Mouse (Mus musculus): Measurements from ENCODE around the gene Sat2.

The Sat2 gene

DNA sequence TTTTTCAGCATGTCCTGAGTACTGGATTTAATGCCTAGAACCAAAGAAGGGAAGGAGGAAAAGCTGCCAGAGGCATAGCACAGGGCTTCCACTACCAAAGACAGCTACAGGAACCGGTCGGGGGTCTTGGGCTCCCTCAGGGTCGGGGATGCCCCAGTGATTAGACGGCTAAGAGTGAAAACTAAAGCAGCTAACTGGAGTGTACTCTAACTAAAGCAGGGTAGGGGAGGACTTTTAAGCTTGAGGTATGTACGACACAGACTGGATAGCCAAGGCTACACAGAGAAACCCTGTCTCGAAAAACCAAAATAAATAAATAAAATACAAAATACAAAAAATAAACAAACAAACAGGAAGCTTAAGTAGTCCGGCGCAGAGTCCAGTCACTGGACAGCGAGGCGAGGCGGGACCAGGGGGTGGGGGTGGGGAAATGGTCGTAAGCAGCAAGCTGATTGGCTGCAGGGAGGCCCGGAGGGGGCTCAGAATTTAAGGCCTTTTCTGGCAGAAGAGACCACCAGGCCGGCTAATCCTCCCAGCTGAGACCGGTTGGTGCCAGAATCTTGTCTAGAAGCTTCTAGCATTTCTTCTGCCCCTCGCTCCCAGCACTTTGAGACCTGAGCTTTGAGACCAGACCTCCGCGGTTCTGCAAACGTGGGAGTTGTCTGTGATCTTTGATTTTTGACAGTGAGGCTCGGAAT lies at the start of gene Sat2:
TSS of gene Sat2 (plus strand) at position 454 of the 698 bp plus-strand sequence.
- DNase-seq, result peak; percentile 98

DNA sequence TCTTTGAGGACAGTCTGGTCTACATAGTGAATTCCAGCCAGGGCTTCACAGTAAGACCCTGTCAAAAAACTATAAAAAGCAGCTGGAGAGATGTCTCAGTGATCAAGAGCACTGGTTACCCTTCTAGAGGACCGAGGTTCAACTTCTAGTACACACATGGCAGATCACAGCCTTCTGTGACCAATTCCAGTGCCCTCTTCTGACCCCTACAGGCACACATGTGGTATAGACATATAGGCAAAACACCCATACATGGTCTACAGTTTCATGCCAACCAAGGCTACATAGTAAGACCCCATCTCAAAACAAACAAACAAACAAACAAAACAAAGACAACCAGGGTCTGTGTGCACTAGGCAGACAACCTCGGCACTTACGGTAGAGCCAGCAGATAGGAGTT lies 46.6 kb upstream of the Sat2 start:
- peak; percentile 85 for DNase-seq

DNA sequence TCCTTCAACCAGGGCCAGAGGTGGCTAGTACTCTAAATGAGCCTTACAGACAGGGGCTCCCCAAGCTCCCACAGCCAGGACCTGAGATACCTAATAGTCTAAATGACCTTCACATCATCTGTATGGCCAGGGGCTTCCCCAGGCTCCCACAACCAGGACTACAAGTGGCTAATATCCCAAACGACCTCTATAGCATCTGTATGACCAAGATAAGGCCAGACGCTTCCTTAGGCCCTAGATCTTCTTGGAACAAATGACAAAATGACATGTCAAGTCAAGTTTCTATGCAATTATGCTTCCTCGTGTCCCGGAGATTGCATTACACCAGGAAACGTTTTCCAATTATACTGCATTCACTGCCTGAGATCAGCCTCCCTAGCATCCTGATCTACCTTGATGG lies 45.5 kb upstream of the Sat2 start:
- DNase-seq, result no peak

DNA sequence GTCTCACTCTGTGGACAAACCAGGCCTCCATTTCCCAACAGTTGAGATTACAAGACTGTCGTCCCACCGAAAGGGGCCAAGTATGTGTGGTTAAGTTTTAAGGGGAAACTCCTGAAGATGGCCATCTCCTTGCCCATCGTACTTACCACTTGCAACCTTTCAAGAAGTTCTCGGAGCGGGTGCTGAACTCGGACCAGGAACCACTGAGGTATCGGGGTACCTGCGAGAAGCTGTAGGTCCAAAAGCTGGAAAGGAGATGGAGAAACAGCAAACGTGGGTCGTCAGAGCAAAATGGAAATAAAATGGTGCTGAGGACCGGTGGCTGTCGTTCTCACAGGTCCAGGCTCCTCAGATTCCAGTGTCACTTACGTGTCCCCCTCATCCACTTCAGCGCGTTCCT lies 43.5 kb upstream of the Sat2 start:
- DNase-seq, result peak; percentile 91

DNA sequence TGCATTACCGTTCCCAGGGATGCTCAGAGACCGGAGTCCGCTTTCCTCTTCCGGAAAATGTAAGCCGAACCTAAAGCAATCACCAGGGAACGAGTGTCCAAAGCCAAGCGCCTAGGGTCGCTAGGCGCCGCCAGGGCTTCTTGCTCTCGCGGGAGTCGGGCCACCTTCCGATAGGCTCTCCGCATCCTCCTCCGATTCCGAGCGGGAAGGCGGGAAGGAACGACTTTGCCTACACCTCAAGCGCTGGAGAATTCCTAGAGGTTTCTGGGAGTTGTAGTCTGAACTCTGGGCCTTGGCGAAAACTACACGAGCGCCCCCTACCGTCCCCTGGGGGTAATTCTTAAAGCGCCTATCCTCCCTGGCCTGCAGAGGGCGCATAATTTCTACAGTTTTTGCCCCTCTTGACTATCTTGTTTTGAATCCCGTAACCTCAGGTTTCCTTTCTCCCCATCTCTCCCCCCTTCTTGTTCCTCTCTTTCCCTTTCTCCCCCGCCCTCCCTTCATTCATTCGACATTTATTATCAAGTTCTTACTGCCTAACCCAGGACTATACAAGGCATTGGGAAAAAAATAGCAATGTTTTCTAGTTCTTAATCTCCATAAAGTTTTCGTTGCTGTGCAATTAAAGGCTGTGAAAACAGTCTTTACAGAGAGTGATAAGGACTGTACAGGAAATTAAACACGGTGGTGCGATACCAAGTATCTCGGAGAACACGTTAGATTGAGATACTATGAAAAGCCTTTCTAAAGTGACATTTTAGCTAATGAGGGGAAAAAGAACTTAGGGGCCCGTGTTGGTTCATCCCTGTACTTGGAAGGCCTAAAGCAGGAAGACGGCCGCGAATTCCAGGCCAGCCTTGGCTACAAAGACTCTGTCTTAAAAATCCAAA lies 42.5 kb upstream of the Sat2 start:
- peak; percentile 100 for DNase-seq

DNA sequence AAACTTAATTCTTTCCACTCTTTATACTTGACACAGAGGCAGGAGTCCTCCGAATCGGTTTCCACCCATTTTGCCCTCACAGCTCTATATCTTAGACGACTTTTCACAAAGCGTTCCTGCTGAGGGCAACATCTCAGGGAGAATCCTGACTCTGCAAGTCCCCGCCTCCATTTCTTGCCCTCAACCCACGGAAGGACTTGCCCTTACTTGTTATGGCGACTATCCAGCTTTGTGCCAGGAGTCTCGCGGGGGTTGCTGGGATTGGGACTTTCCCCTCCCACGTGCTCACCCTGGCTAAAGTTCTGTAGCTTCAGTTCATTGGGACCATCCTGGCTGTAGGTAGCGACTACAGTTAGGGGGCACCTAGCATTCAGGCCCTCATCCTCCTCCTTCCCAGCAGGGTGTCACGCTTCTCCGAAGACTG lies 41.7 kb upstream of the Sat2 start, which contains the start of the genes Wrap53 and Trp53:
TSS of gene Wrap53 (minus strand) at position 165 of the 424 bp plus-strand sequence.
TSS of gene Trp53 (plus strand) at position 269 of the 424 bp plus-strand sequence.
- peak; percentile 99 for DNase-seq

DNA sequence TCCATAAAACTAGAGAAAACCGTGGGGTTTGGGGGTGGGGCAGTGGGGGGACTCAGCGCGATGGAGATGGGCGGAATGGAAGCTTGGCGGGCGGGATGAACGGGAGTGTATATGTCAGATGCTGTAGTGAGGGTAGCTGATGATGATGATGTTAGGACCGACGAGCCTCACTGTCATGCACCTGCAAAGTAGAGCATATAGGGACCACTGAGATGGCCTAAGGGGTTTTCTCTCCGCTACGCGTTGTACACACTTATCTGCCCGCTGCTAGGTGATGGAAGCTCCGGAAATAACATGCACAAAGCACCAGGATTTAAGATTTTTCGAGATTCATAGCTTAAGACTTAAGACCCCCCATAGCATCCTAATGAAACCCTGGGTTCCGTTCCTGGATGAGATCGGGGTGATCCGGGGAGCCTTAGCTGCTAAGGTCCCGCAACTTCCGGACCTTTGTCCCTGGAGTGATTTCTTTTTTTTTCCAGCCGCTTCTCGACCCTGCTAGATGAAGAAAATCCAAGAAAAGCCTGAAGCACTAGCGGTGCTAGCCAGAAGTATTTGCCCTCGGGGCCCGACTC lies 41.2 kb upstream of the Sat2 start:
- no peak for DNase-seq

DNA sequence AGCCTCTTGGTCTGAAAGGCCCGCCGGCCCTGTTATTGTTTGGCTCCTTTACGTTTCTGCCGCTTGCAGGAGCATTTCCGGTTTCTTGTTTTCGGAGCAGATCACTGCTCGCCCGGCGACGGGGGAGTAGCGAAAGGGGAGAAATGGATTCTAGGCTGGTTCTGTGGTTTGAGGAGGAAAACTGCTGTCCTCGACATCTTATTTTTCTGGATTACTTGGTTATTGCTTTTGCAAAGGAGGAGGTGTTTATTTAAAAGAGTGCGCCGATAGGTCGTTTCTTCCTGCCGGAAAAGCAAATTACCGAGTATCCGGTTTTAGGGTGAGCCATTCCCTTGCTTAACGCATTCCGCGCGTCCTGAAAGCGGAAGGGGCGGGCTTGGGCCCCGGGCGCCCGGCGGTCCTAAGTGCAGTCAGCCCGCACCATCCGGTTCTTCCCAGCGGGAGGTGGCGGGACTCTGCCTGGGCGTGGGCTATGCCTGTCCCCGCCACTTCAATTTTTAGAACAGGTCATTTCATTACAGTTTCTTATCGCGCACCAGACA lies 40.6 kb upstream of the Sat2 start:
- DNase-seq, result peak; percentile 99

DNA sequence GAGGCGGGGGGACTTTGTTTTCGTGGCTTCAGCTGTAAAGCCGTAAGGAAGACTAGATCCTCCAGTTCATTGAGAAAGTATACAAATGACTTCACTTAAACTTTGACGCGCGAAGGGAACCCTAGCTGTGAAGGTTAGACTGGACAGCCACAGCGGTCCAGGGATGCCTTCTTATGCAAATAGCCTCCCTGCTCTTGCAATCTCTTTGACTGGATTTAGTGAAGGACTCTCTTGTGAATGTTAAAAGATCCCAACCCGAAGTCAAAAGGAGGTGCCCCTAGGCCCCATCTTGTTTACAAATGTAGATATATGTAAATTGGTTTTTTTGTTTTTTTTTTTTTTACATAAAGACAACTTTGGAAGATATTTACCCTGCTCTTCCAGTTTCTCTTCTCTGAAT lies 40.0 kb upstream of the Sat2 start:
- no peak for DNase-seq

DNA sequence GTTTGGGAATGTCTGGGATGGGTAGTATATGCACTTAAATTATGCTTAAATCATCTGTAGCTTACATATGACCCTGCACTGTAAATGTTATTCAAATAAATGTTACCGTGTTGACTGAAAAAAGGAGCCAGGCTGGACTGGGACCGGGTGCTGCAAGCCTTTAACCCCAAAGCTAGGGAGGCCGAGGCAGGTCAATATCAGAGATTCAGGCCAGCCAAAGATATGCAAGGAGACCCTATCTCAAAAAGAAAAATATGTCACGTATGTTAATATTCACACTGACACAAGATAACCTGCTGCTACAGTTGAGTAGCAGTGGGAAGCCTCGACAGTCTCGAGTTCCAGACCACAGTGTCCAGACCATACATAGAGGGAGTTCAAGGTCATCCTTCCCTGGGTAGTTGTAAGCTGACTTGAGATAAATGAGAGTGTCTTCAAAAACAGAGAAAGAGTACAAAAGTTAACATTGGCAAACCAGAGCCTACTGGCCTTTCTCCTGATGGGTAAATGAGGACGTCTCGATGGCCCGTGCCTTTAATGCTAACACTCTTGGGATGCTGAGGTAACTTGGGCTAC lies 39.5 kb upstream of the Sat2 start:
- DNase-seq, result peak; percentile 81

DNA sequence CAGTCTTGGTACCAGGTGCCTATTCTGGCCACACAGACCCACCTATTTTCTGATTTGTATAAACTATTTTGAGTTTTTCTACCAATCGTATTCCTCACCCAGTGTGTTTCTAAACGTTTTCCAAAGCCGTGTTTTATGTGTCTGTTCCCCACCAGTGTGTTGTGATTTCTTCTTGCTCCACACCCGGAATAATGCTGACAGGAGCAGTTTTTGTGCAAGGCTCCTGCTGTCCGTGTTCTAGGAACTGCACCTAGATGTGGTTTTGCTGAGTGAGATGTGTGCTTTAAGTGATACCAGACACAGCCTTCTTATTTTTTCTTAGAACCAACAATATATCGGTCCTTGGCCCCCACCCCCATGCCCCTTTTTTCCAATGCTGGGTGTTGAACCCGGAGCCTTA lies 37.8 kb upstream of the Sat2 start:
- DNase-seq, result peak; percentile 79

DNA sequence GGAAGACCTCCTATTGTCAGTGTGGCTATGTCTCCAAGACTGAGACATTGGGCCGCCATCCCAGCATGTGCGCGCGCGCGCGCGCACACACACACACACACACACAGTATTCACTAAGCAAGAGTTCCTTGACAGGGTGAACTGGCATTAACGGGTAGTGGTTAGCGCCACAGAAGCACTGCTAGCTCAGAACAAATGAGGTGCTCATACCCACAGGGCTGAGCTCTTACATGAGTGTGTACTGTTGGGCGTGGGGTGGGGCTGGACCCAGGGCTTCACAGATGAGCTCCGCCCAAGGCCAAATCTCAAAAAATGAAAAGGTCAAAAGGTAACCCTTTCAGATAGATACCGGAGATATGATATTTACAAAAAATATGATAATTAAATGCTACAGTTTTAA lies 36.9 kb upstream of the Sat2 start:
- peak; percentile 79 for DNase-seq

DNA sequence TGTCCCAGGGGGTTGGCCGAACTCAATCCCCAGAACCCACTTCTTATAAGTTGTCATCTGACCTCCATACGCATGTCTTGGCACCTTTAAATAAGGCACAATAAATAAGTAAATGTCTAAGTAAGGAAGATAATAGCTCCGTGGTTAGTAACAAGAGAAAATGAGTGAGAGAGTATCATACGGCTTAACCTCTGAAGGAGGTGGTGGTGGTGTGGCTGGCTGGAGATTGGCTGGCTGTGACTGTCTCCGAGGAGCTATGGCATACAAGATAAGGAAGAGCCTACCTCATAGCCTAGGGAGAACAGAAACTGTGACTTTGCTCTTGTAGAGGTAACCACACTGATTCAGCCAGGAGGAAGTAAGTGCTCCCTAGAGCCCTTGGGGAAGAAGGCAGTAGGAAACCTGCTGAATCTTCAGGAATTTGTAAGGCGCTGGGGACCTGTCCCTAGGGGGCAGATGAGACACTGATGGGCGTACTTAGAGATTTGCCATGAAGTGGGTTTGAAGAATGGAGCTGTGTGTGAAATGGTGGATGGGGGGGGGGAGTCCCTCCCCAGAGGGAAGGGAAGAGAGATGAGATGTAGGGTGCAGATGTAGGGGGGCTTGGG lies 36.0 kb upstream of the Sat2 start:
- peak; percentile 89 for DNase-seq

DNA sequence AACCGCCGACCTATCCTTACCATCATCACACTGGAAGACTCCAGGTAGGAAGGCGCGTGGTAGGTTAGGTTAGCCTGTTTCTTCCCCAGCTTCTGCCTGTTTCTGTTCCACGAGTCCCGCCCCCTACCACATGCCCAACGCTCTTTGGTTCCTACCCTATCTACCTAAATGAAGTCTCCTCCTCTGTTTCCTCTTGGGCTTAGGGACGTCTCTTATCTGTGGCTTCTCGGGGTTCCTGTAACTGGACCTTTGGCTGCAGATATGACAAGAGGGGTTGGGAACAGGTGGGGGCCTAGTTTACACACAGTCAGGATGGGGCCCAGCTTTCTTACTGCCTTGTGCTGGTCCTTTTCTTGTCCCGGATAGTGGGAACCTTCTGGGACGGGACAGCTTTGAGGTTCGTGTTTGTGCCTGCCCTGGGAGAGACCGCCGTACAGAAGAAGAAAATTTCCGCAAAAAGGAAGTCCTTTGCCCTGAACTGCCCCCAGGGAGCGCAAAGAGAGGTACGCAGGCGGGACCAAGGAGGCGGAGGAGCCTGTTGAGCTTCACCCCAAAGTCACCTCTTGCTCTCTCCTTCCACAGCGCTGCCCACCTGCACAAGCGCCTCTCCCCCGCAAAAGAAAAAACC lies 32.5 kb upstream of the Sat2 start:
- peak; percentile 87 for DNase-seq

DNA sequence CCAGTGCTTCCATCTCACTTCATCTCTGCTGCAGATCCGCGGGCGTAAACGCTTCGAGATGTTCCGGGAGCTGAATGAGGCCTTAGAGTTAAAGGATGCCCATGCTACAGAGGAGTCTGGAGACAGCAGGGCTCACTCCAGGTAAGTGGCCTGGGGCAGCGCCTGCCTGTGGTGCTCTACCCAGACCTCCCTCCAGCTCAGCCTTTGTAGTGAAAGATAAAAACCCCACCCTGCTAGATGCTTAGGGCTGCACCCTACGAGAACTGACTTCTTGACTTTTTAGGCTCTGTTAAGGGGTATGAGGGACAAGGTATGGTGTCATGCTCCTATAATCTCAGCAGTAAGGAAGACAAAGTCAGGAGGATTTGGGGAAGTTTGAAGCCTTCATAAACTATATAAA lies 31.2 kb upstream of the Sat2 start:
- DNase-seq, result no peak

DNA sequence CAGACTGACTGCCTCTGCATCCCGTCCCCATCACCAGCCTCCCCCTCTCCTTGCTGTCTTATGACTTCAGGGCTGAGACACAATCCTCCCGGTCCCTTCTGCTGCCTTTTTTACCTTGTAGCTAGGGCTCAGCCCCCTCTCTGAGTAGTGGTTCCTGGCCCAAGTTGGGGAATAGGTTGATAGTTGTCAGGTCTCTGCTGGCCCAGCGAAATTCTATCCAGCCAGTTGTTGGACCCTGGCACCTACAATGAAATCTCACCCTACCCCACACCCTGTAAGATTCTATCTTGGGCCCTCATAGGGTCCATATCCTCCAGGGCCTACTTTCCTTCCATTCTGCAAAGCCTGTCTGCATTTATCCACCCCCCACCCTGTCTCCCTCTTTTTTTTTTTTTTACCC lies 30.4 kb upstream of the Sat2 start:
- DNase-seq, result no peak

DNA sequence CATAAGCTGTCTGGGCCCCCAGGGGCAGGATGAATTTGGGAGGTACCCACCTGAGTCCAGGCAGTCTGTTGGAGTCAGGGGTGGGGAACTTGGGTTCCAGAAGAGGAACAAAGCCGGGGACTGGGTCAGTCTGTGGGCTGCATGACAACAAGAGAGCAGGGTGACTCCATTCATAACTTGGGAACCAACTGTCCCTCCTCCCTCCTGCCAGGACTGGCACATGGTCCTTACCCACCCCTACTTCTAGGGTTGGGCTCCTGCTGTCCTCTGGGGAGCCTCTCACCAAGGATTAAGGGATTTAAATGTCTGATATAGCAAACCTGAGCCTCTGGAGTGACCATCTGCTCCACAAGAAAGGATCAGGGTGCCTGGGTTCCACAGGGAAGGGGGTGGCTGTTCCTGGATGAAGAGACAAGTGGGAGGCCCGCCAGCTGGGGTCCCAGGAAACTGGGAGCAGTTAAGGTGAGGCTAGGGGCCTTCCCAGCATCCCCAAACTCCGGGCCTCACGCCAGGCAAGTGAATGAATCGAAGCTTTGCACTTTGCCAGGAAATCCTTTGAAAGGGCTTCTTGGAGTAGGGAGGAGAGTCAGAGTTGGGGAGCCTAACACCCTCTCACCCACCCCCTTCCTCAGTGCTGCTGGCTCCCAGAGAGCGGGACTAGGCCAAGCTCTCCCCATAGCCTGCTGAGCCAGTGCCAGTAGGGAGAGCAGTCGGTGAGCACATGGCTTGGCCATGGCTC lies 29.8 kb upstream of the Sat2 start:
- no peak for DNase-seq

DNA sequence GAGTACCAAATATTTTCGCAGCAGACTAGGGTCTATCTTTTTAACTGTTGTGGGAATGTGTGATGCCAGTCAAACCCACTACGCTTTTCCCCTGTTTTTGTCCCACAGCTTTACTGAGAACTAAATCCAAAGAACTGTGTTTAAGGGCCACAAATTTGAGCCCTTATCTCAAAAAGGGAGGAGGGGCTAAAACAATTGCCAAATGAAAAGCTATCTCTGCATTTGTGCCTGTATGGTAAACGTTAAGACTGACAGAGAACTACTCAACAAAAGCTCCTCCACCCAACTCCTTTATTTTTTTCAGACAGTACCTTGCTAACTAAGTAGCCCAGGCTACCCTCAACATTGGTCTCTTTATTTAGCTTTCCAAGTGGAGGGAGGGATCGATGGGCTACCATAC lies 29.0 kb upstream of the Sat2 start:
- DNase-seq, result no peak

DNA sequence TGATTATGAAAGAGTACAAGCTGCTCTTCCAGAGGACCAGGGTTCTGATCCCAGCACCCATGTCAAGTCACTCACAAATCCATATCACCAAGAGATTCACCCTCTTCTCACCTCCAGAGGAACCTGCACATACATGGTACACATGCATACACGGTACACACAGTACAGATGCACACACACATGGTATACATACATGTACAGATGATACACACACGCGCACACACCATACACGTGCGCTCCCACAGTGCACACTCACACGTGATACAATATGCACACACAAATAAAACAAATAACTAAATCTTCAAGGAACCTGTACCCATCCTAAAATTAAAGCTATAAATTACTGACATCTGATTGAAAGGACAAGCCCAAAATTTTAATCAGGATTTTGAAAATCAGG lies 27.0 kb upstream of the Sat2 start:
- DNase-seq, result no peak

DNA sequence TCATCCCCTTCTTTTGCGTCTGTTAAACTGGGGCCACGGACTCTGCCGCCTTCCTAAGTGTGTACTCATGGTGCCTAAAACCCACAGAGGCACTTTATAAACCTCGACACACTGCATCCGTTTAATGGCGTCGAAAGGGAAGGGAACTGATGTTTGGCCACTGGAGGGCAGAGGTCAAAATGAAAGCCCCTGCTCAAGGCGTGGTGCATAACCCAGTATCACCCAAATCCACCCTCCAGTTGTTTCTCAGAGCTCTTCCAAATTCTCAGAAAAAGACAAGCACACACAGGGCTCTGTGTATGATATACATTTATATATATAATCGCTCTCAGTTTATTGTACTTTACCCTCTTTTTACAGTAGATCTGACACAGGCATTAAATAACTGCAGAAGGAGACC lies 22.4 kb upstream of the Sat2 start:
- no peak for DNase-seq

DNA sequence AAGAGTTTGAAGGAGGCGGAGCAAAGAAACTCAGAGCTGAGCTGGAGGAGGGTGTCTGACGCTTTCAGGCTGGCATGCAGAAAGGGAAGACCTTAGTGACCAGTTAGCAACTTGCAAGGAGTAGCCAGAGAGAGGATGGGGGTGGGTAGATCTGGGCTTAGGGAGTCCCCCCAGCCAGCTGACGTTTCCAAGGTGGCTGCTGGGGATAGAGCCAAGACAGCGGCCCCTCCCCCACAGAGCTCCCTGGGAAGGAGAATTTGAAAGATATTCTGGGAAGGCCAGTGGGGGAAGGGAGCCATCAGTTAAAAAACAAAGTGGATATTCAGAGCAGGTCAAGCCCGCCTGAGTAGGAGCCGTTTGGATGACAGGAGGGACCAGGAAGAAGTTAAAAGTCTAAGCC lies 21.7 kb upstream of the Sat2 start:
- DNase-seq, result peak; percentile 96
